Mouse (Mus musculus): ENCODE measurements at regions not wholly inside any gene's neighbourhood (a gene's known extent, or its start where the extent isn't known, plus 50 kb on each side); places are given as distances from the start of the nearest gene placed in this dataset.

DNA sequence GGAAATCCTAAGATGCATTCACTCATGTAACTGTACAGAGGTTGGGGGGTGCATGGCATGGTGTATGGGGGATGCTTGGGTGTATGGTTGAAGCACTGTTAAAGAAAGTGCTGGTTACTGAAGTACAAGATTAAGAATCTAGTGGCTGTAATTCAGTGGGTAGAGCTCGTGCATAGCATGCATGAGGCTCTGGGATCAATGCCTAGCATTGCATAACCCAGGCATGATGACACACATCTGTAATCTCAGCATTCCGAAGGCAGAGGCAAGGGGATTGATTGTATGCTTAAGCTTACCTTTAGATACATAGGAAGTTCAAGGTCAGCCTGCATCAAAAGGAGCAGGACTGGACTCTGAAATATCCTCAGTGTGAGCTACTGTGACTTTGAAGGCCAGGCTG is 67.7 kb upstream of the Zfp280d start:
- intact Hi-C loops (cut with DNase I): no loop called here
- no peak for DNase-seq (ENCODE audit: low spot score)

- intact Hi-C loops (cut with DNase I): no loop called here
- DNase-seq (ENCODE audit: low spot score): no peak
These were observed 66.4 kb upstream of the Zfp280d start for GRCm38 (mm10) chr9:72208296-72208695.

DNA sequence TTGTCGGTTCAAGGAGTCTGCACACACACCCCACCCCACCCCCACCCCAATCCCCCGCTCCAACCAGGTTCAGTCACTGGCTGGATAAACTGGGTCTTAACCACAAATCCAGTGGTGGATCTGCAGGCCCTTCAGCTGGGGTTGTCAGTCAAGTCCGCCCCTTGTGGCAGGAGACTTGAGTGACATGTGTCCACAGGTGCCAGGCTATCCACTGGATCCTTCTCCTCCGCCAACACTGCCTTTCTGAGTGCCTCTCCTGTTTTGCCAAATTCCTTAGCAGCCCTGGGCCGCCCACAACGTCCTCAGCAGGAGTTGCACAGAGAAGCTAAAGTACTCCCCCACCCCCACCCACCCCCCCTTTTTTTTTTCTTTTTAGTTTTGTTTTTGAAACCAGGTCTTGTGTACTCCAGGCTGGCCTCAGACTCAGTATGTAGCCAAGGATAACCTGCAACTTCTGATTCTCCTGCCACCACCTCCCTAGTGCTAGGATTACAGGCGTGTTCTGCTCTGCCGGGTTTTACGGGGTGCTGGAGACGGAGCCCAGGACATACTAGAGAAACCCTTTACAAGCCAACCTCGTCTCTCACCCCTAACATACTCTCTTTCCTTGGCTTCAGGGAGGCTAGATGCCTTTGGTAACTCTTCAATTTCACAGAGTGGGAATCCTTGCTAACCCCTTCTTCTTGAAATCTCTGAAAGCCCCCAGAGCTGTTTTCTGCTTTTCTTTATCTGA is 57.2 kb upstream of the Zfp280d start:
- no peak for DNase-seq (ENCODE audit: low spot score)
- intact Hi-C loops (cut with DNase I): no loop called here

- intact Hi-C loops (cut with DNase I): no loop called here
- DNase-seq (ENCODE audit: low spot score): no peak
These were observed 55.9 kb upstream of the Zfp280d start for GRCm38 (mm10) chr9:72218736-72219135.

DNA sequence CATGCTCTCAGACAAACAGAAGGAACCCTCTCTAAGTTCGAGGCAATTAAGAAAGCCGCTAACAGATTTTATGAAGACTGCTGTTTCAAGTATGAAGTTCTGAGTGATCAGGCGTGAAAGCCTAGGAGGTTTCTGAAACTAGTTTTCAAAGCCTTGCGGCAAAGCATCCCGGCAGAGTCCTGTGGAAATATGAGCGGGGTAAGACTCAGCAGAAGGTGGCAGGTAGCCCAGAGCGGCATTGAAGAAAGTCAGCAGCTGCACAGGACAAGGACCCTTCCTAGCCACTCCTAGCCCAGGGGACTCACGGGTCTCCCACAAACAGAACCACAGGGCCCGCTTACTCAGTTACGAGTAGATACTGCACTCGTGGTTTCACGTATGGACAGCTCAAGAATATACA is 54.8 kb upstream of the Zfp280d start:
- intact Hi-C loops (cut with DNase I): no loop called here
- DNase-seq (ENCODE audit: low spot score): no peak

GRCm38 (mm10) chr9:72221333-72221732 is 53.3 kb upstream of the Zfp280d start:
- no peak for DNase-seq (ENCODE audit: low spot score)
- intact Hi-C loops (cut with DNase I): no loop called here
